Mouse (Mus musculus) thymus, postnatal 10 days (tissue): ENCODE results near the gene Pde4d.

ENCODE experiments used
- DNase-seq, 2 experiments: peaks; one replicate each; pipeline ENCODE4 v3.0.0; 2021; ENCODE audit warnings: low spot score in 2 of 2

The Pde4d gene

DNA sequence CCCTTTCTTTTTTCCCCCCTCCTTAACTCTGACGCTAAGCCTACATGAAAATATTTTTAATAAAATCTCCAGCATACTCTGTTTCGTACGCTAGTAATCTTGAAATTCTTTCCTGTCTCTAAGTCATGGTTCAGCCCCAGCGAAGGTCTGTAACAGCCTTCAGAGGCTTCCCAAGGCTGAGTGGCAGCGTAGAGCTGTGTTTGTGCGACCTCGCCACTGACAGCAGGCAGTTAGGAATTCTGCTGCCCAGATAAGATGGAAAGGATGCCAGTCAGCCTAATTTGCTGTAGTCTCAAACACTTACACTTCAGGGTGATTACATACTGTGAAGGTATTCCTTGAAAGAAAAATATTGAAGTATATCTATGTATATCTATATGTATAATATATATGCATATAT is 371.5 kb downstream of the Pde4d start:
- no peak for DNase-seq

DNA sequence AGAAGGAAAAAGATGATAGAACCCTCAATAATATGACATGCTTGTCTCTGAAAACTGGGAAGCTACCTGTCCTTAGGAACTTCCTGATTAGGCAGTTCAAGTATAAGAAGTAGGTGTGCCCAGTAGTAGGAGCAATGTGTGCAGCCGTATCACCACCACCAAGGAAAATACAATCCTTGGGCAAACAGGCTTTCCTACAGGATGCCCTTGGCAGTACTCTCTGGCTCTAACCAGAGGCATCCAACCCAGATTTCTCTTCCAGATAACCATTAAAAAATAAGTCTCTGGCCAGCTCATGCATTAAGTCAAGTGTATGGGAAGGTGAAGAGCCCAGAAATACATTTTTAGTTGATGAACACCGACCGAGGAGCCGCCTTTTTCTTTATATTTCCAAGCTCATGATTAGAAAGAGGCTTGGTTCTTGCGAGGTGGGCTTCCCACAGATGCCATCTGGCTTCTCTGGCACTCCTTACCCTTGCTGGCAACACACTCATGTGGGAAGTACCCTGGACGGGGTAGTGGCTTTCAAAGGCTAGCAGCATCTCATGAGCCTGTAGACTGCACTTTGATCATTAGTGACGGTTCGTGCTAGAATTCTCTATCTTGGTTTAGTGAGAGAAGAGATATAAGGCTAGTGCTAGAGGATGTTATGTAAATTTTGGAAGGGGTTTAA is 375.0 kb downstream of the Pde4d start:
- no peak for DNase-seq

DNA sequence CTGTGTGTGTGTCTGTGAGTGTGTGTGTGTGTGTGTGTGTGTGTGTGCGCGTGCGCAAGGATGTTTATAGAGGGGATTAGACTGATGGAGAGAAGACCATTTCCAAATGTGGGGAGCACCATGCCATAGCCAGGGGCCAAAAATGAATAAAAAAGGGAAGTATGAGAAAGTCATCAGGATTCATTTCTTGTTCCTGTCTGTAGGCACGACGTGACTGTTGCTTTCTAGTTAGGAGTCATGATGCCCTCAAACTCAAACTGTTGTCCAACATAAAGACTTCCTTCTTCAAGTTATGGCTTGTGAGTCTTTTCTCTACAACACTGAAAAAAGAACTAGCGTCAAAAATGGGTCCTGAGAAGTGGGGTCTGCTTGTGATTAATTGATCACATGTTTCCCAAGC is 375.8 kb downstream of the Pde4d start:
- no peak for DNase-seq

DNA sequence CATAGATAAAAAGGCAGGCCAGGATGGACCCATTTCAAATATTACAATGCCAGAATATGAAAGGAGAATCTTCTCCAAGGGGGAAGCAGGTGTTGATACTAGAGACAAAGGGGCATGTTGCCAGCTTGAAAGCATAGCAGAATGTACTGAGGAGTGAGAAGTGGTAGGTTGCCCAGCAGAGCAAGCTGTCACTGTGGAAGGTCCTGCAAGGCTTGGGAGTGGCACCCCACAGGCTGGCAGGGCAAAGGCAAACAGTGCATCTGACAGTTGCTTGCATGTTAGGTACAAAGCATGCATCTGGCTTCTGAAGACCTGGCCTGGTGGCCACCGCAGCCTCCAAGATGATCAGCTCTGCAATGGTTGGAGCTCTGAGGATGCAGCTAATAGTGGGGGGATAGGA is 384.4 kb downstream of the Pde4d start:
- no peak for DNase-seq

DNA sequence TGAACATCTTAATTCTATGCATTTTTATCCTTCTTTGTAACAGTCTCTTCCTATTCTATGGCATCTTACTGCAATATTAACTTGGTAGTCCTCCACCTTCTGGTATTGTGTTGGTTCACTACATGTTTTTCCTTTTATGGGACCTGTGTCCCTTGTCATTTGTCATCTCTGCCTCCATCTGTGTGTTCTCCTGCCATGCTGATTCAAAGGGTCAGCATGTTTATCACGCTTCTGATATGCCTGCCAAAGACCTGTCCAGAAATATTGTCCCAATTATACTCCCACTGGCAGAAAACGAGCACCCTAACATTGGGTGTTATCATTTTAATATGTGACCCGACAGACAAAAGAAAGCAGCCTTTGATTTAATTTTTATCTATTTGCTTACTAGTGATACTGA is 386.6 kb downstream of the Pde4d start:
- DNase-seq, result no peak

DNA sequence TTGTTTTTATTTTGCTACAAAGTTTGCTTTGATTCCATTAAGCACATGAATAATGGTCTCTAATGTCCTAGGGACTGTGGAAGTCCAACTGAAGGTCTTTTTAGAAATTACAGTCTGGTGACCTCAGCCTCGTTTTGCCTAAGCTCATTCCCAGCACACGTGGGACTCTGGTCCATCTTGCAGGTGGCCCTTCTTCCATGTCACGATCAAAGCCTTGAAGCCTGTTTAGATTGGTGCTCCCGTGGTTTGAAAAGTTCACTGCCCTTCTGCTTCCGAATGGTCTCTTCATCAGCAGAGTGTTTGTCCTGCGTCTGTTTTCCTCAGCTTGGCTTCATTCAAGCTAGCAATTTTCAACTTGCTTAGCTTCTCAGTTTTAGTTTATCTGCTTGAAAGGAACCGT is 389.4 kb downstream of the Pde4d start:
- no peak for DNase-seq

DNA sequence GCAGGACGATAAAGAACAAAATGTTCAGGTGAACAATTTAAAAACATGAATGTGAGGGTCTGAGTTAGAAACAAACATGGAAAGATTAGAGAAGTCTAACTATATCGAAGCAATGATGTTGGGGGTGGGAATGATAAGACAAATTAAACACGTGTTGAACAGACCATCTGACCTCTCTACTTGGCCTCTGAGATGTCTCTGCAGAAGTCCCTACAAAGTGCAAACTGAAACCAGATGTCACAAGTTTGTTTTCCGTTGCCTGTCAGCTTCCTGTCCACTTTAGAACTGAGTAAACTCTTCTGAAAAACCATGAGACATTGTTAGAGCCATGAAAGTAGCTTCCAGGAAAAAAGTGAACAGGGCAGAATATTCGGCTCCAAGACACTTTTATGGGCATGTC is 404.3 kb downstream of the Pde4d start:
- no peak for DNase-seq

DNA sequence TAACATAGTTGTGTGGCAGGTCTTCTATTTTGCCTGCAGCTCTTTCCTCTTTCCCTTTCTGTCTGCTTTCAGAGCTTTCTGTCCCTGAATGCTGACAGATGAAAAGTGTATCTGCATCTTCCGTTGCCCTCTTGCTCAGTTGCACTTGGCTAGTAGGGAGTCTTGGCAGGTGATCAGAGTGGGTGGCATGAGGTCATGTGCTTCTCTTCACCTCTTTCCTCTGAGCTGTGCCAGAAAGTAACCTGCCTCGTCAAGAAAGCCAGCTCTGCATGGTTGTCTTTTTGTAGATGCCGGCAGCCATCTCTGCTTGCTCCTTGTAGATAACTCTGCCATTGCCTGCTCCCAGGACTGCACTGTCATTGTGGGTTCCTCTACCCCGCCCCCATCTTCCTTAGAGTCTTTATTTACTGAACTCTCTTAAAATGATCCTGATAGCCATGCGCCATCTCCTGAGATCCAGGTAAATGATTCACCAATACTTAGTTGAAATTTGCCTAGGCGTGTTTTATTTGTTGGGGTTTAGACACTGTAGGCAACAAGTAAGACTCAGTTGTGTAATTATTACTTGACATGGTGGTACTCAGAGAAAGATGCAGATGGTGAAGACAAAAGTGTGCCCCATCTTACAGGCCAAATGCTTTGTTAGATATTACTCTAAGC is 407.2 kb downstream of the Pde4d start:
- no peak for DNase-seq

DNA sequence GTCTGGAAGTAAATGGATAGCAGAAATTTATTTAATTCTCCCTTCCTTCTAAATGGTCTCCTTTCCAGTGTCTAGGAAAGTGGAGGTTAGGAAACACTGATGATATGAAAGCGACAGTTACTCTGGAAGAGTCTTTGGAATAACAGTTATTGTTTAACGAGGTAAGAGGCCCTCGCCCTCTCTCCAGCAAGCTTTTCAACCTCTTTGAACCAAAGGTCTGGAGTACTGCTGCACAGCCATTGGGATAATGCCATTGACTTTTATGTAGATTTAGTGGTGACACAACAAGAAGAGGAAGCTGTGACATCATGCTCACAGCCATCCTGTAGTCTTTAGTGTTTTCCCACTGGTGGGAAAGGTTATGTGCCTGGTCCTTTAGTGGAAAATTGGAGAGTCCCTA is 409.6 kb downstream of the Pde4d start:
- no peak for DNase-seq

DNA sequence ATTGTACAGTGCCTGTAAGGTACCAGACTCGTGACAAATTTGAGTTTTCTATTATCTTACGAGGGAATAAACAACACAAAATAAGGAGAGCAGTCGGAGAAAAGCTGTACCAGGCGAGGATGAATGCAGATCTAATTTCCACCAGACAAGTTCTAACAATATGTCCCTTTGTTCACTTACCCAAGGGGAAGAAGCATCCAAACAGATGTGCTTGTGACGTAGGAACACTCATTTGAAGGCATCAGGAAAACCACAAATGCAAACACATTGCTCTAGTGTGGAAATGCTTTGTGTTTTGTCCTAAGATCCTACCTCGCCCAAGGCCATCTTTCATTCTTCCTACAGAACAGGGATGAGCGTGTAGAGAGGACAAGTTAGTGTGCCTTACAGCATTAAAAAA is 411.0 kb downstream of the Pde4d start:
- DNase-seq, result no peak

DNA sequence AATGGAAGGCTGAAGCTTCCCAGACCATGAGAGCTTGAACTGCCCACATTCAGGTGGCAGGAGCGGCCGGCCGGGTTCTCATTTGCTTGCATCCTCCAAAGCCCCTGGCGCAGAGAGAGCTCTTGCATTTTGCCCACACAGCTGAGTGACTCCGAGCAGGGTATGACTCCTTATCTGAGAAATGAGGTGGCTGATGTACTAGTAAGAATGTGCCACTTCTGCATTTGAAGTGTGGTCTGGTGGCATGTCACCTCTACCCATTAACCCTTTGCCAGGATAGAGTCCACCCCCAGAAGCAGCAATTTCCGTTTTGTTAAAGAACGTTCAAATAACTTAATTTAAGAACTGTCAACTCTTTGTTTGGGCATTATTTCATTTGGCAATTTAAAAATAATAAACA is 412.0 kb downstream of the Pde4d start:
- no peak for DNase-seq

DNA sequence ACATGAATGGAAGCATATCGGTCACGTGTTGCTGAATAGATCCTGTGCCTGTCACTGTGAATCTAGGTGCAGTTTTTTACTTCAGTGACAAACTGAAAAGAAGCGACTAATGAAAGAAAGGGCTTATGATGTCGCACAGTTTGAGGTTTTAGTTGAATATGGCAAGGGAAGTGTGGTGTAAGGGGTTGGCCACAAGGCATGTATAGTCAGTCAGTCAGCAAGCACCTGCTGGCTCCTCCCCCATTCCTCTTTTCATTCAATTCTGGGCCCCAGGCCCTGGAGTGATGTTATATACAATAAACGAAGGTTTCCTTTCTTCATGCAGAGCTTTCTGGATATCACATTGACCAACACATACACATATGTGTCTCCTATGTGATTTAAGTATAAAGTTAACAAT is 412.4 kb downstream of the Pde4d start:
- no peak for DNase-seq

DNA sequence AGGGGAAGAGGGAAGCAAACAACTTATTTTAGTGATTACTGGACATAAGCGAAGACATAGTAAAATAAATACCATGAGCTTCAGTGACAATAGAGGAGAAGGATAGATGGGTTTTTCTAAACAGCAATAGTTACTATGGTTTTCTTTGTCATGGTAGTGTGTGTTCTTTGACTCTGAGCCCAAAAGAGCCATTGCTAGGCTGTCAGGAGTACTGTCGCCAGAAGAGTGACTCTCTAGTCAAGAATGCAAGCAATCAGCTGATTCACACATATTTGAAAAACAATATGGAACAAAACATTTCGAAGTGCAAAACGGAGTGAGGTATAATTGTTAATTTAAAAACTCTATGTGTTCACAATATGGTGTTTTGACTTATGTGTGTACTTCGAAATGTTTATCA is 450.4 kb downstream of the Pde4d start:
- no peak for DNase-seq

DNA sequence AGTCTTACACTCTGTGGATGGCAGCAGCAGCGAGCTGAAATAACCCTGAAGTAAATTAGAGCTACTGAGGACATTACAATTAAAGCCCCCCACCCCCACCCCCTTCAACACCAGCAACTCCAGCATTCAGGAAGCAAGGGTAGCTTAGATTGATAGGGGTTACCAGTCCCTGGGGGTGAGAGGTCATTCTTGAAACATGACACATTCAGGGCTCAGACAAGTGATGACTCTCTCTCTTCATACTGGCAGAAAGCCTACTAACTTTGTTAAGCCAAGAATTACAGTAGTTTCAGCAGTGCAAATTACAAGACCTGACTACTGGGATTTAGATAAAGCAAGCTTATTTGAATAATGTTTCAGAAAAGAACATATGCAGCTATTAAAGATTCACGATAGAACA is 455.4 kb downstream of the Pde4d start:
- no peak for DNase-seq

DNA sequence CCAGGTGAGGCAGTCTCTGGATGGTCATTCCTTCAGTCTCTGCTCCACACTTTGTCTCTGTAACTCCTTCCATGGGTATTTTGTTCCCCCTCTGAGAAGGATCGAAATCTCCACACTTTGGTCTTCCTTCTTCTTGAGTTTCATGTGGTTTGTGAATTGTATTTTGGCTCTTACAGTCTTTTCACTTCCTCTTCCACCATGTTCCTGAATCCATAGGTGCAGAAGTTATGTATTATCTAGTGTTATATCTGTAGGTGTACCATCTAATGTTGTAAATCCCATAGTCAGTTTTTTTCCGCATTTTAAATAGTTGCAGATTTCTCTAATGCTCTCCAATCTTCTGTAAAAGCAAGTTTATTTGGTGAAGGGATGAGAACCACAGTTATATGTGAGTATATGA is 459.4 kb downstream of the Pde4d start:
- no peak for DNase-seq

DNA sequence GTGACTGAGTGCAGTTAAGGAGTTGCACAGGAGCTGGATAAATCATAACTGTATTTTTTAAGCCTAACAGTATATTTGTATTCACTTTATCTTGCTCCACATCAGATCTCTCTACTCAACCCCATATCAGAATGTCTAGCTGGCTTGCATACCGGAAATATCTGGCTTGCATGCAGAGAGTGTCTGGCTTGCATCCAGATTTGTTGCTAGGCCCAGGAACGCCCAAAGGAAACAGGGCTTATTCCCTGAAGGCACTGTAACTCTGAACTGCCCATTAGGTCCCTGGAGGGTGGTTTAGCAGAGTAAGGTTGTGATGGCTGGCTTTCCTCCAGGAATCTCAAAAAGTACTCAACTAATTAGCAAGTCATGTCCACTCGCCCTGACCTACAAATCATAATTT is 464.9 kb downstream of the Pde4d start:
- no peak for DNase-seq

DNA sequence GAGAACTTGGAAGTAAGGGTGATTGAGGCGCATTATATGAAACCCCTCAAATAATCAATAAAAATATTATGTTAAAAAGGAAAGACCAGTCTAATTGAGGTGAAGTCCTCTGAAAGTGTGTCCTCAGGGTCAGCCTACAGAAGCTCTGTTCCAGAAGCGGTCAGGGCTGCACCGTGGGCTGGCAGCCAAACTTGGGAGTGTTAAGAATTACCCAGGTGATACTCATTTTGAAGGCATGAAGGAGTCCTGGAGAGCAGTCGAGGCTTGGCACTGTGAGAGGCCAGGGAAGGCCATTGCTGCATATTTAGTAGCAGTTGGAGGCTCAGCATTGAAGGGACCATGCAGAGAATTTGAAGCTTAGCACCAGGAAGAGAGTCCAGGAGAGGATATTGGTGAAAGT is 471.4 kb downstream of the Pde4d start:
- no peak for DNase-seq

DNA sequence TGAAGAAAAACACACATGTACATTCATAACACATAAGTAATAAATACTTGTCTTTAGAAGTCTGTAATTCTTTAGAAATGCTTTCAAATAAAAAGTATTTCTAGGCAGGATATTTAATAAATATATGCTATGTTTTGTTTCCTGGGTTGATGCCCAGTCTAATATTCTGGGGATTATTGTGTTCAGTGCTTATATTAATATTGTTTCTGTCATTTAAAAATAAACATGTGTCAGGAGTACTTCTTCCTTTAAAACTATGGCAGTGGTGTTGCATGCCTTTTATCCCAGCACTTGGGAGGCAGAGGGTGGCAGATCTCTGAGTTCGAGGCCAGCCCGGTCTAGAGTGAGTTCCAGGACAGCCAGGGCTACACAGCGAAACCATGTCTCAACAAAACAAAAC is 485.1 kb downstream of the Pde4d start:
- DNase-seq, result no peak

DNA sequence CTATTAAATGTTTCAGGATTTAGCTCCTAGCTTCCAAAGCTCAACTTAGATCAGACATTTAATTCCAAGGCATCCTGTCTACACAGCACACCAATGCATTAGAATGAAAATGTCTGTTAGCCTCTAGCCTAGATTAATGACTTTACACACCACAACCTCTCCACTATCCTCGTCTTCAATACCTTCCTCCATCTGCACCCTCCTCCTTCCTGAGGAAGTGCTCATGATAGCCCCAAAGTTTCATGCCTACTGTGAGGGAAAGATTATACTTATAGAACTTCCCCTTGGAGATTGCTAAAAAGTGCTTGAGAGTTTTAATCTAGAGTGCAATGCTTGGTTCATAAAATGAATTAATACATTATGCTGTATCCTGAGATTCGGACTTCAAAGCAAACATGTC is 487.5 kb downstream of the Pde4d start:
- no peak for DNase-seq

DNA sequence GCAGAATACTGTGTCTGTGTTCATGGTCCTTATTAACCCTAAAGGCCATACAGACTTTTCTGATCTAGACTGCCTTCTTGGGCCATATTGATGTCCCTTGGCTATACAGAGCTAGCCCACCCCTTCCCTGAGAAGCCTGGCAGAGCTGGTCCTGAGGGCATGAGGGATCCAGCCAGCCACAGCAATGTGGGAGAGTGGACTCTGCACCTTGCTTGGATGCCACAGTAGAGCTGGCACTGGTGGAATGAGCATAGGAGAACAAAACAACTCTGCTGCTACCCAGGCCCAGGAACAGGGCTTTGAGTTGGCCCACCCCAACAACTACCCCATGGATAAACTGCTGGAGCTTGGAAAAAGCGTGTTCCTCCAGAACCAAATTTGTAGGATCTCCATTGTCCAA is 503.2 kb downstream of the Pde4d start:
- DNase-seq, result no peak

DNA sequence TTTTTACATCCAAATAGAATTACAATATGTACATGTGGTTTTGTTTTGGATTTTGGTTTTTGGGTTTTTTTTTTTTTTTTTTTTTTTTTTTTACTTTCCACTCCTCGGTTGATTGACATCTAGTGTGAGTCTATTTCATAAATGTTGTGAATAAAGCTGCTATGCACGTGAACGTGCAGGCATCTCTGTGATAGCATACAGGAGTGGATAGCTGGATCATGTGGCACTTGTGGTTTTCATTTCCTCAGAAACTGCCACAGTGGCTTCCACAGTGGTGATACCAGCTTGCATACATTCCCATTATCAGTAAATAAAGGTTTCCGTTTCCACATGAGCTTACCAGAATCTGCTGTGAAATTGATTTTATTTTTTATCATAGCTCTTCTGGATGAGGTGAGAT is 506.3 kb downstream of the Pde4d start:
- no peak for DNase-seq

DNA sequence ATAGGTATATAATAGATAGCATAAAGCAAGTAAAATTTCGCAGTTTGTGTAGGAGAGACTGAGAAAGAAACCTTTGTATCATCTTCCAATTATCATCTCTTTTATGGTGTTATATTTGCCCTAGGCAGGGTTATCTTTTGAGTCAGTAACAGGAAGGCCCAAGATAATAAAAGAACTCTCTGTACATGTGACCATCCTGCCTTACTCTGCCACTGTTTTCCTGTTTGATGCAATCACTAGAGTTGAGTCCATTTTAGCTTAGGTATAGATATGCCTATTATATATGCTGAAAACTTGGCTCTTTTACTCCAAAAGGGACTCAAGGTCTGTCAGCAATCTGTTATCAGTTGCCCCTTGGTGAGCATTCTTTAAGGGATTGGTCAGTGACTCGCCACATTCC is 514.3 kb downstream of the Pde4d start:
- no peak for DNase-seq

DNA sequence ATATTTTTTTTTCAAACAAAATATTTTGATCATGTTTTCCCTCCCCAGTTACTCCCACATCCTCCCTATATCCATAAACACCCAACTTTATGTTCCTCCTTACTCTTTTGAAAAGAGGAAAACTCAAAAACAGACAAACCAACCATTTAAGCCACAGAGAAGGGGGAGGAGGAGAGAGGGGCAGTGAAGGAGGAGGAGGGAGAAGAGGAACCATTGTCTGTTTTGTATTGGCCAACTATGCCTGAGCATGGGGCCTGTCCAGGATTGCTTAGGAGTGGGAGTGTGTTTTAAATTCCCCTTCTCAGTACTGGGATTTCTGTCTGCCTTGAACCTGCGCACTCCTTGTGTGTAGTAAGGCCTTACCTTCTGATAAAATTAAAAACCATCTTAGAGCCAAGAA is 531.4 kb downstream of the Pde4d start:
- no peak for DNase-seq

DNA sequence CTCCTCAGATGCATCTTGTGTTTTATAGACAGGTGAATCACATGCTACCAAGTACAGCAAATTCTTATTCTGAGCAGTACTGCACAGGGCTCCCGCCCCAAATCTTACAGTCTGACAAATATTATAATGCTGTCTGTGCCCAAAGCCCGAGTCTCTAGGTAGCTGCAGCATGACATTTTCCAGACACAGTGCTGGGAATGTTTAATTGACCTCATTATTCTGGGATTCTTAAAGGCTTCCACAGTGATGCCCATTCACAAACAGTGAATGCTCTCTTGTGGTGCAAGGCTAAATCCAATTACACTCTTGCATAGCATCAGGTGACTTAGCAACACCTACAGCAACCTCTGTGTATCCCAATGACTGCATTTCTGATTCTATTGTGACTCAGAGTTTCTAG is 549.0 kb downstream of the Pde4d start:
- DNase-seq, result no peak
